Mouse (Mus musculus): Measurements from ENCODE around the gene Fgf6.

GRCm38 (mm10) chr6:127020431-127020830 is 5.0 kb downstream of the Fgf6 start:
- TF ChIP-seq CTCF (IDR thresholded peaks at IDR 0.05; ENCODE audit: low read depth): no peak
- TF ChIP-seq EP300 (IDR thresholded peaks at IDR 0.05; ENCODE audit: low read depth): no peak
